9 mouse cellular contexts compared by ENCODE assay signal in genomic region chr1:19208641-19209358, GRCm38 (mm10). TPM values are rescaled to one million over a fixed set of nuclear protein-coding genes. Genes with fewer than 3 reads are reported as not detected.
DNase-seq lines count a peak whose midpoint lies in the region; ATAC-seq lines count a peak whose summit lies in the region.
"Had no signal": no experiment of that assay in that cellular context is flagged by ENCODE, and none has a peak within 500 bp of the region (broad histone marks: within the 10 kb centered on the region; RNA-seq: fewer than 3 reads in every experiment).

TSS of gene Tfap2b (plus strand) at chr1:19208914.

- H3K4me1 ChIP-seq in heart, embryonic 14.5 days (ENCODE audit: control insufficient read depth in 2 of 2, insufficient read depth in 2 of 2, low read length in 2 of 2): peaks cover 0 to 3% of the 10 kb centered on the region in 2 experiments; a peak in 1 of 4 replicates
- H3K4me1 ChIP-seq in hindbrain, embryonic 15.5 days (replicated peaks): peaks cover 6% of the 10 kb centered on the region; the same call in 1 of the 2 replicates
- H3K4me1 ChIP-seq in midbrain, embryonic 16.5 days (ENCODE audit: control insufficient read depth, insufficient read depth, low read length): no peaks in the 10 kb centered on the region

- intact Hi-C loops in heart, postnatal 25 days (cut with DNase I): loop anchor here (10.0 kb wide), 2 partner anchors 766 to 1306 kb away; no protein-coding TSS in a partner anchor

- no peak for DNase-seq in heart, postnatal 25 days (ENCODE audit: low spot score)
- DNase-seq in embryo, embryonic 10 days (ENCODE audit: low spot score): peak; percentile 69
- DNase-seq in lung, postnatal 25 days (ENCODE audit: low spot score): no peak
- DNase-seq in spleen, postnatal 14 days (ENCODE audit: low spot score in 2 of 2): no peak

- WGBS in heart, embryonic 14.5 days: 3% methylated on average over 26 of the region's 26 CpGs
- 2% methylated on average over 26 of the region's 26 CpGs for whole genome bisulfite sequencing in hindbrain, embryonic 15.5 days
- 1% methylated on average over 26 of the region's 26 CpGs for WGBS in midbrain, embryonic 16.5 days

- H3K9me3 ChIP-seq in heart, embryonic 14.5 days (ENCODE audit: control insufficient read depth, low read length): no peaks in the 10 kb centered on the region
- no peaks in the 10 kb centered on the region for H3K9me3 ChIP-seq in hindbrain, embryonic 15.5 days
- H3K9me3 ChIP-seq in midbrain, embryonic 16.5 days (replicated peaks; ENCODE audit: control insufficient read depth, low read length, poor library complexity, severe bottlenecking): no peaks in the 10 kb centered on the region

- H3K27ac ChIP-seq in heart, embryonic 14.5 days (replicated peaks in 1 of 2; ENCODE audit: control insufficient read depth in 1 of 2, insufficient read depth in 1 of 2, low read depth in 2 of 2, low read length in 2 of 2): no peak within 1 kb of the TSS
- peak within 1 kb of the TSS; percentile 72 for H3K27ac ChIP-seq in hindbrain, embryonic 15.5 days (replicated peaks)
- H3K27ac ChIP-seq in midbrain, embryonic 16.5 days (ENCODE audit: low read length): peak within 1 kb of the TSS; percentile 86

- H3K9ac ChIP-seq in heart, embryonic 14.5 days (ENCODE audit: low read length): no peak within 1 kb of the TSS
- H3K9ac ChIP-seq in hindbrain, embryonic 15.5 days: peak within 1 kb of the TSS; percentile 38; the same call in 1 of the 2 replicates
- peak within 1 kb of the TSS; percentile 62 for H3K9ac ChIP-seq in midbrain, embryonic 16.5 days (ENCODE audit: low read depth, low read length)

- peaks cover 69% of the 10 kb centered on the region for H3K27me3 ChIP-seq in heart, embryonic 14.5 days (ENCODE audit: control insufficient read depth, insufficient read depth, low read length)
- peaks cover 49% of the 10 kb centered on the region for H3K27me3 ChIP-seq in hindbrain, embryonic 15.5 days
- H3K27me3 ChIP-seq in midbrain, embryonic 16.5 days (ENCODE audit: control insufficient read depth, insufficient read depth, low read depth, low read length): peaks cover 25% of the 10 kb centered on the region

- H3K4me3 ChIP-seq in heart, embryonic 14.5 days (ENCODE audit: control insufficient read depth in 1 of 2, insufficient read depth in 1 of 2, low read depth in 1 of 2, low read length in 2 of 2): peak within 1 kb of the TSS; percentile 18 to 31
- H3K4me3 ChIP-seq in hindbrain, embryonic 15.5 days: peak within 1 kb of the TSS; percentile 31
- peak within 1 kb of the TSS; percentile 37 for H3K4me3 ChIP-seq in midbrain, embryonic 16.5 days (ENCODE audit: low read depth, low read length)

- no peak for ATAC-seq in heart, embryonic 14.5 days (ENCODE audit: insufficient number of reproducible peaks, insufficient read depth, low FRiP score, low read depth)
- ATAC-seq in hindbrain, embryonic 15.5 days (ENCODE audit: low FRiP score, low read depth): peak; percentile 60
- ATAC-seq in midbrain, embryonic 16.5 days: peak; percentile 56
- no peak for ATAC-seq in megakaryocyte progenitor cell, adult 5-6 weeks (replicated peaks; ENCODE audit: poor library complexity)

- peak within 1 kb of the TSS; percentile 58 for H3K4me2 ChIP-seq in heart, embryonic 14.5 days (ENCODE audit: low read length)
- peak within 1 kb of the TSS; percentile 40 for H3K4me2 ChIP-seq in hindbrain, embryonic 15.5 days
- peak within 1 kb of the TSS; percentile 43 for H3K4me2 ChIP-seq in midbrain, embryonic 16.5 days (ENCODE audit: low read length)

- no peaks in the 10 kb centered on the region for H3K36me3 ChIP-seq in heart, embryonic 14.5 days (ENCODE audit: control insufficient read depth, insufficient read depth, low read length)
- H3K36me3 ChIP-seq in hindbrain, embryonic 15.5 days: no peaks in the 10 kb centered on the region
- no peaks in the 10 kb centered on the region for H3K36me3 ChIP-seq in midbrain, embryonic 16.5 days (ENCODE audit: control insufficient read depth, insufficient read depth, low read length)

RNA-seq across cellular contexts. Expression of gene Tfap2b, which starts in this region (rescaled TPM):
- 0.23 TPM in 1 of 2 replicates, not detected in the other for polyA plus RNA-seq in heart, embryonic 14.5 days (2014; fragmentation: Nextera tagmentation; extraction: Ambion mirVana)
- under 1 TPM; 0.08 to 0.16 TPM for total RNA-seq in heart, postnatal 25 days (2021)
- polyA plus RNA-seq in hindbrain, embryonic 15.5 days (2015; fragmentation: Nextera tagmentation; extraction: Ambion mirVana): 65.6 and 78.3 TPM in 2 replicates
- polyA plus RNA-seq in midbrain, embryonic 16.5 days (2015; fragmentation: Nextera tagmentation; extraction: Ambion mirVana): 141 and 223 TPM in 2 replicates
- not detected in 2 replicates for total RNA-seq in megakaryocyte progenitor cell, adult 5-6 weeks (2015)
- not detected in 2 replicates for total RNA-seq in megakaryocyte progenitor cell, adult 5-6 weeks (2017)
- polyA plus RNA-seq: liver, embryonic 16.5 days had no signal

Comparison
In these comparisons a context has a peak if more than half of its experiments do, and no peak if none do; other contexts are left out.
1. RNA of gene Tfap2b (polyA plus RNA-seq): 141 to 223 TPM in midbrain, embryonic 16.5 days and 65.6 to 78.3 TPM in hindbrain, embryonic 15.5 days; 0.23 TPM in heart, embryonic 14.5 days; every median in the first group is over 10 times any median in the second.
2. ATAC-seq: peak in hindbrain, embryonic 15.5 days (single experiment) and midbrain, embryonic 16.5 days (single experiment); none in heart, embryonic 14.5 days (single experiment) and megakaryocyte progenitor cell, adult 5-6 weeks (single experiment).
3. H3K27ac ChIP-seq: peak in hindbrain, embryonic 15.5 days (single experiment) and midbrain, embryonic 16.5 days (single experiment); none in heart, embryonic 14.5 days (0 of 2).
4. Peak in every context shown above with its lines, with median percentiles within 50 percentile points of each other: H3K4me2 ChIP-seq and H3K4me3 ChIP-seq.